Mouse (Mus musculus): ENCODE data around the gene Ankrd33b. TPM values are rescaled to one million over a fixed set of nuclear protein-coding genes. Genes with fewer than 3 reads are reported as not detected.

Ankrd33b gene
- polyA plus RNA-seq, 1 experiment from 2014 or later, result 1.0 TPM

DNA sequence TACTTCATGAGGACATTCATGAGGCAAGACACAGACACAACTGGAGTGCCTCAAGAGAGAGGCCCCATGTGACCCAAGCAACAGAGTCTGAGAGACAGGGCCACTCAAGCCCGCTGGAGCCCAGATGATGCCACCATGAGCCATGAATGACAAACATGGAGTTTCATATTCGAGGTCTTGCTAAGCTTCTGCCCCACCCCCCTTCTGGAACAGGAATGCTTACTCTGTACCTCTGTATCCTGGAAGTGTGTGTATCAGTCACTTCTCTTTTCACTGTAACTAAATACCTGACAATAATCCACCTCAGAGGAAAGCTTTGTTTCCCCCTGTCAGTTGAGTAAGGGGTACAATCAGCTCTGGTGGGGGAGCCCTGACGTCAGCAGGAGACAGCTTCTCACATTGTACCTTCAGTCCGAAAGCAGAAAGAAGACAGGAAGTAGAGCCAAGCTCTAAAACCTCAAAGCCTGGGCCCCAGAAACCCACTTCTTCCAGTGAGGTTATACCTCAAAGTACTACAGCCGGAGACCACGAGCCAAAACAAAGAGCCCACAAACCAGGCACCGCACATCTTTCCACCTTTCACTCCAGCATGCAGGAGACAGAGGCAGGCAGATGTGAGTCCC, 34.9 kb downstream of the Ankrd33b start:
- H3K9me3 ChIP-seq, result no peaks in the 10 kb centered on the region
- WGBS, result 88% methylated on average over 7 of the region's 7 CpGs
- no peaks in the 10 kb centered on the region for H3K36me3 ChIP-seq
- H3K9ac ChIP-seq, result no peak overlapping the region
- peaks cover 10% of the 10 kb centered on the region for H3K4me1 ChIP-seq
- H3K27me3 ChIP-seq (replicated peaks), result no peaks in the 10 kb centered on the region
- H3K4me2 ChIP-seq (replicated peaks), result no peak overlapping the region
- no peak overlapping the region for H3K4me3 ChIP-seq
- ATAC-seq (ENCODE audit: low FRiP score, low read depth), result no peak
- H3K27ac ChIP-seq, result no peak overlapping the region

DNA sequence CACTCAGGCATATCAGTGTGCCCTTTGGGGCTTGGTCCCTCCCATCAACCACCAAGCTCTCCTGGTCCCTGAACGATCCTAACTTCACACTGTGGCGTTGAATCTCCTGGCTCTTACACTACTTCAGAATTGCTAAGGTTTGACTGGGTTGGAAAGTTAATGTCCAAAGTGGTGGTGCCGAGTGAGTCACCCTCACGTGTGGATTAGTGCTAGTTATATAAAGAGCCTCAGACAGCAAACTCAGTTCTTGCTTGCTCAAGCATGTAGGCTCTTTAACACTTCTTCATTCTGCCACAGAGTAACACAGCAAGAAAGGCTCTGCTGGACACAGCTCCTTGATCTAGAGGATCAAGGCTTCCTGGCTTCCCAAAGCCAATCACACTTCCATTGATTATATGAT, 35.8 kb downstream of the Ankrd33b start:
- Histone ChIP-seq H3K9ac (no peak overlapping the region), H3K4me3 (no peak overlapping the region), H3K4me1 (peaks cover 10% of the 10 kb centered on the region), H3K9me3 (no peaks in the 10 kb centered on the region), H3K27ac (no peak overlapping the region), H3K27me3 (replicated peaks) (no peaks in the 10 kb centered on the region), H3K4me2 (replicated peaks) (no peak overlapping the region), H3K36me3 (no peaks in the 10 kb centered on the region)
- ATAC-seq (ENCODE audit: low FRiP score, low read depth), result no peak
- WGBS, result 83% methylated on average over 4 of the region's 4 CpGs

DNA sequence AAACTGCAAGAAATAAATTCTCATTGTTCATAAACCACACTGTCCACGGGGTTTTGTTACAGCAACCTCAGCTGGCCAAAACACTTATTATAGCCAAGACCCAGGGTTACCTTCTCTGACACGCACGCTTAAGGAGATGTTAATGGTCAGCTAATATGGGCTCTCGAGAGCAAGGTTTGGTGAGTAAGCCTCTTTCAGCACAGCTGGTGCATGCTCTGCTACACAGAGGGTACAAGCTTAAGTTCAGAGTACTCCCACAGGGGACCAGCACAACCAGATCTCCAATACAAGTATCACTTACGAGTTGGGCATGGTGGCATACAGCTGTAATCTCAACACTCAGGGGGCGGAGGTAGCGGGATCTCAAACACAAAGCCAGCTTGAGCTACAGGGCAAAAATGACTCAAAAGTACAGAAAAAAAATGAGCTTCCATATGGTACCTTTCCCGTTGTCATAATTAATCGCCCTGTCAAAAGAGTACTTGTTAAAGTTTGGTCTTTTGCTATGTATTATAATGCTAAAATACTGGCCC, 39.4 kb downstream of the Ankrd33b start:
- H3K4me1 ChIP-seq, result peaks cover 10% of the 10 kb centered on the region; the same call in 1 of the 2 replicates
- H3K4me2 ChIP-seq (replicated peaks), result no peak overlapping the region
- H3K9ac ChIP-seq, result no peak overlapping the region
- no peak overlapping the region for H3K27ac ChIP-seq
- H3K9me3 ChIP-seq, result no peaks in the 10 kb centered on the region
- no peaks in the 10 kb centered on the region for H3K27me3 ChIP-seq (replicated peaks)
- ATAC-seq (ENCODE audit: low FRiP score, low read depth), result no peak
- H3K4me3 ChIP-seq, result no peak overlapping the region
- WGBS, result 88% methylated on average over 9 of the region's 9 CpGs
- H3K36me3 ChIP-seq, result no peaks in the 10 kb centered on the region

DNA sequence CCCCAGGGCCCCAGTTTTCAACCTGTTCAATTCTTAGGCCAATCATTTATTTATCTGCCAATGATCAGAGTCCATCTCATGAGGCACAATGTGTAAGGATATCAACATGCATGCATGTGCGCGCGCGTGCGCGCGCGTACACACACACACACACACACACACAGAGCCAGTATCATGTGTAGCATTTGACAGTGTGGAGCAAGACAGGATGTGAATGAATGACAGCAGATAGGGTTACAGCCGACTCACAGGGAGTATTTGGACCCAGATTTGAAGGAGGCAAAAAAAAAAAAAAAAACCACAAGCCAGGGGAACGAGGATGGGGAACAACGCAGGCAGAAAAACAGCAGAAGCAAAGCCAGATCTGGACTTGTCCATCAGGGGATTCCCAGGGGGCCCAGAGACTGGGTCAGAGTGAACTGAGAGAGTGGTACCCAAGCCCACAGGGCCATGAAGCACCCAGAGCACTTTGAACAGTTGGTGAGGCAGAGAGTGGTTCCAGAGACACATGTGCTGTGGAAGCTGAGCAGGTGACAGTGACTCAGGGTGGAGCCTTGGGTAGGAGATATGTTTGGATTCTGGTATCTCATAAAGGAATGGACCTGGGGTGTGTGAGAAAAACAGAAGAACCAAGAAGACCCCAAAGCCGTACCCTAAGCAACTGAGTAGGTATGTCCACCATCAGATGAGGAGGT, 41.7 kb downstream of the Ankrd33b start:
- H3K4me2 ChIP-seq (replicated peaks), result no peak overlapping the region
- no peak overlapping the region for H3K27ac ChIP-seq
- H3K4me1 ChIP-seq, result peaks cover 10% of the 10 kb centered on the region; the same call in 1 of the 2 replicates
- H3K27me3 ChIP-seq (replicated peaks), result no peaks in the 10 kb centered on the region
- H3K9ac ChIP-seq, result no peak overlapping the region
- H3K9me3 ChIP-seq, result no peaks in the 10 kb centered on the region
- no peaks in the 10 kb centered on the region for H3K36me3 ChIP-seq
- H3K4me3 ChIP-seq, result no peak overlapping the region
- ATAC-seq (ENCODE audit: low FRiP score, low read depth), result no peak
- WGBS, result 91% methylated on average over 12 of the region's 12 CpGs

DNA sequence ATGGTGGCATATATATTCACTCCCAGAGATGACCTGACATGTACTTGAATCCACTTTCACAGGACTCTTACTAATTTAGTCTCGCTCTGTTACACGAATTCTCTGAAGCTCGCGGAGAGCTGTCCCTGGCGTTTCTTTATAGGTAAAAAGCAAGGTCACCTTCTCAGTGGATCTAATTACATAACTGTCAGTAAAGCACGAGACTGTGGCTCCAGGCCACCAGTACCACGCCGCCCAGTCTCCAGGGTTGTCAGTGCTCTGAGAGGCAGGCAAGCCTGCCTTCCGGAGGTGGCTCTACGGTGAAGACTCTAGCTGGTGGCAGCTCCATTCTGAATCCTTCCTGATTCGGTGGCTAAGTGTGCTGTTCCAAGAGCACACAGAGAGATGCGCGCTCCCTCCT, 43.0 kb downstream of the Ankrd33b start:
- Histone ChIP-seq H3K9me3 (no peaks in the 10 kb centered on the region), H3K27ac (no peak overlapping the region), H3K27me3 (replicated peaks) (no peaks in the 10 kb centered on the region), H3K4me3 (no peak overlapping the region), H3K36me3 (no peaks in the 10 kb centered on the region), H3K4me1 (peaks cover 6% of the 10 kb centered on the region; the same call in 1 of the 2 replicates), H3K4me2 (replicated peaks) (no peak overlapping the region), H3K9ac (no peak overlapping the region)
- 83% methylated on average over 13 of the region's 13 CpGs for WGBS
- ATAC-seq (ENCODE audit: low FRiP score, low read depth), result no peak

DNA sequence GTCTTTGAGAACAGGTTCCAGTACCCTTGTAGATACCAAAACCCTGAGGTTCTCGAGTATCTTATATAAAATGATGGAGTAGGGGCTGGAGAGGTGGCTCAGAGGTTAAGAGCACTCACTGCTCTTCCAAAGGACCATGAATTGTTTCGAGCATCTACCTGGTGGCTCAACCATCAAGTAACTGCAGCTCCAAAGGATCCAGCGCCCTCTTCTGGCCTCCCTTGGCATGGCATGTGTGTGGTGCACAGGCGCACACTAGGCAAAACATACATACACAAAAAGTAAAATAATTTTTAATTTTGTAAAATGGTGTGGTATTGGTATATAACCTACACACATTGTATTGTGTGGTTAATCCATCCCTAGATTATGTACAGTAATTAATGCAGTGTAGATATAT, 43.8 kb downstream of the Ankrd33b start:
- WGBS, result 83% methylated on average over 4 of the region's 4 CpGs
- no peak overlapping the region for H3K4me3 ChIP-seq
- no peak for ATAC-seq (ENCODE audit: low FRiP score, low read depth)

DNA sequence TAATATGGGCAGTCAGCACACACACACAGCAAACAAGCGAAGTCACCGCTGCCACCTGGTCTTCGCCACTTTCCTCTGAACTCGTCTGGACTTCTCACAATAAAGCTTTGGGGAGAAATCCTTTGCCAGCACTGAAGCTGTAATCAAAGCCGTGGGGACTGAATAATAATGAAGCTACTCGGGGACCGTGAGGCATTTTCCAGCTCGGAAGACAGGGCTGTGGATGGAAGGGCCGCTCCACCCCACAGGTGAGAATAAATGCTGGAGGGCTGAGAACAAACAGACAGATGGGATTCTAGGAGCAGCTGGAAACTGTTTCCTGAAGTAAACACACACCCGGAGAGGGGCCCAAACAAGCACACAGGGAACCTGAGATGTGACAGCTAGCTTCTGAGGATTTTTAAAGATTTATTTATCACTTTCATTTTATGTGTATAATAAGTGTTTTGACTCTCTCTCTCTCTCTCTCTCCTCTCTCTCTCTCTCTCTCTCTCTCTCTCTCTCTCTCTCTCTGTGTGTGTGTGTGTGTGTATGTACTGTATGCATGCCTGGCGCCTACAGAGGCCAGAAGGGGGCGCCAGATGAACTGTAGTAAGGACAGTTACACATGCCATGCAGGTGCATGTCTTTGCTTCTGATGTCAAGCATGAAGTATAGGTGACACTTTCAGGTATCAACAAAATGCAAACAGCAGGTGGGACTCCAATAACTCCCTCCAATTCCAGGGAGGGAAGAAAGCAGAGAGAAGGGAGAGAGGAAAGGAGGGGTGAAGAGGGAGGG, 46.7 kb downstream of the Ankrd33b start:
- H3K9me3 ChIP-seq, result no peaks in the 10 kb centered on the region
- no peak for ATAC-seq (ENCODE audit: low FRiP score, low read depth)
- H3K4me2 ChIP-seq (replicated peaks), result no peak overlapping the region
- H3K27ac ChIP-seq, result no peak overlapping the region
- WGBS, result 70% methylated on average over 12 of the region's 12 CpGs
- H3K4me1 ChIP-seq, result 0 out of 2 replicates have a peak, but pooled peaks cover 3% of the 10 kb centered on the region
- H3K4me3 ChIP-seq, result no peak overlapping the region
- no peaks in the 10 kb centered on the region for H3K36me3 ChIP-seq
- no peak overlapping the region for H3K9ac ChIP-seq
- H3K27me3 ChIP-seq (replicated peaks), result no peaks in the 10 kb centered on the region

More for the DNA sequence above, 43.8 kb downstream of the Ankrd33b start:
- Histone ChIP-seq H3K9me3 (no peaks in the 10 kb centered on the region), H3K27ac (no peak overlapping the region), H3K36me3 (no peaks in the 10 kb centered on the region), H3K27me3 (replicated peaks) (no peaks in the 10 kb centered on the region), H3K4me2 (replicated peaks) (no peak overlapping the region), H3K4me1 (no peaks in the 10 kb centered on the region), H3K9ac (no peak overlapping the region)

DNA sequence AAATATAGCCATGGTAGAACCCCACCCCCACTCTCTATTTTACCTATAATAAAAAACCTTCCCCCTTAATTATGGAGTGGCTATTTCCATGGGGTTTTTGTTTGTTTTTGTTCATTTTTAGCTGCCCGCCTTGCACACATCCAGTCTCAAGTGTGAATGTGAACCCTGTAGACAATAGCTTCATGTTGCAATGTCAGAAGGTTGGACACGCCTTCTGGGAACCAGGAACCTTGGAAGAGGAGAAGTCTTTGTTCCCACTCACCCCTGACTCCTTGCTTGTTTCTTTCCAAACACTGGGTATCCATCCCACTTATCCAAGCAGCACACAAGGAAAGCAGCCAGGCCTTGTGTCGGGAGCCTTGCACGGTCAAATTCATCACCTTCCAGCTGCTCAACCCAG, 48.5 kb downstream of the Ankrd33b start:
- WGBS, result 63% methylated on average over 4 of the region's 4 CpGs
- Histone ChIP-seq H3K36me3 (no peaks in the 10 kb centered on the region), H3K4me3 (no peak overlapping the region), H3K4me1 (0 out of 2 replicates have a peak, but pooled peaks cover 3% of the 10 kb centered on the region), H3K9ac (no peak overlapping the region), H3K9me3 (no peaks in the 10 kb centered on the region), H3K27ac (no peak overlapping the region), H3K4me2 (replicated peaks) (no peak overlapping the region), H3K27me3 (replicated peaks) (no peaks in the 10 kb centered on the region)
- no peak for ATAC-seq (ENCODE audit: low FRiP score, low read depth)

DNA sequence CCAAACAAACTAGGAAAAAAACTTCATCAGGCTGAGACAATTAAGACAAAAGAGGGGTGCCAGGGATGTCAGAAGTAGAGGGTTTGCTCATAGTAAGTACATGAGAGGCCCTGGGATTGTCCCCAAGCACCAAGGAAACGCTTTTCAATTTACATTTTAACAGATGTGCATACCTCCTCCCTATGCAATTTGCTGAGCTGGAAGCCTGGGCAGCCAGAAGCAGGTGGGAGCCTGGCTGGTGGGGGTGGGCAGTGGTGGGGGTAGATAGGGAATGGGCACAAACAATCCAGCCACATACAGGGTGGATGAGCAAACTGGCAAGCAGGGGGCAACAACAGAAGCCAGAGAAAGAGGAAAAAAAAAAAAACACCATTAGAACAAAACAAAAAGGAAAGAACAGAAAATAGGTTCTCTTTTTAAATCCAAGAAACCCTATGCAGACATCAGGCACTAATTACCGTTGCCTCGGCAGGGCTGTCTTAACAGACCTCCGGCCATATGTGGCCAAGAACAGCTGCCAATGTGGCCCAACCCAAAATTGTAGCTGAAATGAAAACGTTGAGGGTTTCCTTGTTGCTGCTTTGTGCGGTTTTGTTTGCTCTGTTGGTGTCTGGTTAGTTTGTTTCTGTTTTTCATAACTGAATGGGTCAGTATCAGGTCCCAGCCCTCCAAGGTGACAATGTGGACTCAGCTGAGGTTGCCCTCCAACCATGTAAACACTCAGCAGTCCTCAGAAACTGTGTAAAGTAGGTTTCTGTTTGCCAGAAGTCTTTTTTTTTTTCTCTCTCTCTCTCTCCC, 49.2 kb downstream of the Ankrd33b start:
- Histone ChIP-seq H3K36me3 (no peaks in the 10 kb centered on the region), H3K27ac (no peak overlapping the region), H3K9ac (no peak overlapping the region), H3K27me3 (replicated peaks) (no peaks in the 10 kb centered on the region), H3K4me2 (replicated peaks) (no peak overlapping the region), H3K4me1 (0 out of 2 replicates have a peak, but pooled peaks cover 3% of the 10 kb centered on the region), H3K9me3 (no peaks in the 10 kb centered on the region), H3K4me3 (no peak overlapping the region)
- 45% methylated on average over 6 of the region's 6 CpGs for WGBS
- ATAC-seq (ENCODE audit: low FRiP score, low read depth), result no peak

DNA sequence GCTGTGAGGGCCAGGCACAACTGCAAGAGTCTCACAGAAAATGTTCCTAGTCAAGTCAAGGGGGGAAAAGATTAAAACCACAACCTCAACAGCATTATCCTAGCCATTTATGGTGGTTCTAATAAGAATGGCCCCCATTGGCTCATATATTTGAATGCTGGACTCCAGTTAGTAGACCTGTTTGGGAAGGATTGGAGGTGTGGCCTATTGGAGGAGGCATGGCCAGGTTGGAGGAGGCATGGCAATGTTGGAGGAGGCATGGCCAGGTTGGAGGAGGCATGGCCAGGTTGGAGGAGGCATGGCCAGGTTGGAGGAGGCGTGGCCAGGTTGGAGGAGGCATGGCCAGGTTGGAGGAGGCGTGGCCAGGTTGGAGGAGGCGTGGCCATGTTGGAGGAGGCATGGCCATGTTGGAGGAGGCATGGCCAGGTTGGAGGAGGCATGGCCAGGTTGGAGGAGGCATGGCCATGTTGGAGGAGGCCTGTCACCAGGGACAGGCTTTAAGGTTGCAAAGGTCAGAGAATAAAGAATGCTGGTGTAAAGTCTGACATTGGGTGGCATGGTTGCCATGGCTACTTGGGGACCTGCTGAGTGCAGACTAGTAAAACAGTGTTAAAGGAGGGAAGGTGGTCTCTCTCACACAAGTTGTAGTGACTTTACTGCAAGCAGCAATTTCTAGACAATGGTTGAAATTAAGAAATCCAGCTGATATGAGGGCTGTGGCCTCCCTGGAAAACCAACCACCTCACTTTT, 50.3 kb downstream of the Ankrd33b start:
- Histone ChIP-seq H3K4me2 (replicated peaks) (no peak overlapping the region), H3K4me3 (no peak overlapping the region), H3K9ac (no peak overlapping the region), H3K9me3 (no peaks in the 10 kb centered on the region), H3K36me3 (no peaks in the 10 kb centered on the region), H3K4me1 (0 out of 2 replicates have a peak, but pooled peaks cover 3% of the 10 kb centered on the region), H3K27me3 (replicated peaks) (no peaks in the 10 kb centered on the region), H3K27ac (no peak overlapping the region)
- WGBS, result 87% methylated on average over 3 of the region's 3 CpGs
- no peak for ATAC-seq (ENCODE audit: low FRiP score, low read depth)

DNA sequence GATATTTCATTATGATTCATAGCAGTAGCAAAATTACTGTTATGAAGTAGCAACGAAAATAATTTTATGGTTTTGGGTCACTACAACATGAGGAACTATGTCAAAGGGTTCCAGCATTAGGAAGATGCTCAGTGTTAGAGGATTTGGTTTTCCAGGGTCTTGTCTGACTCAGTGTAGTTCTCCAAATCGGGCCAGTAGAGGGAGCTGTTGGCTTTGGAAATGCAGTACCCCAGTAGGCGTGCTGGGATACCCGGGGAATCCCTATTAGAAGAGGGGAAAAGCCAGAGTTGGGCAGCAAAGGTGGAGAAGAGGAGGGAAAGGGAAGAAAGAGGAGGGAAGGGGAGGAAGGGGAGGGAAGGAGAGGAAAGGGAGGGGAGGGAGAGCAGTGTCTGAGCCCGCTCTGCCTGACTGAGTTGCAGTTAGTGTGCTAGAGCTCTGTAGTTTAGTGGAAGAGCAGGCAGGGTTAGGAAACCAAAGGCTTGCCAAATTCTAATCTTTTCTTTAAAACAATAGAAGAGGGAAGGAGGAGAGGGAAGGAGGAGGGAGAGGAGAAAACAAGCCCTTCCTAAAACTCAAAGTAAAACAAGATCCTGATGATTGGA, 51.8 kb downstream of the Ankrd33b start:
- ATAC-seq (ENCODE audit: low FRiP score, low read depth), result peak; percentile 77
- H3K27ac ChIP-seq, result no peak overlapping the region
- no peak overlapping the region for H3K4me2 ChIP-seq (replicated peaks)
- 0 out of 2 replicates have a peak, but pooled peaks cover 3% of the 10 kb centered on the region for H3K4me1 ChIP-seq
- no peaks in the 10 kb centered on the region for H3K27me3 ChIP-seq (replicated peaks)
- H3K9ac ChIP-seq, result no peak overlapping the region
- H3K4me3 ChIP-seq, result no peak overlapping the region
- WGBS, result 3% methylated on average over 5 of the region's 5 CpGs
- no peaks in the 10 kb centered on the region for H3K36me3 ChIP-seq
- H3K9me3 ChIP-seq, result no peaks in the 10 kb centered on the region

All from neural tube, embryonic 12.5 days (tissue).